Mouse (Mus musculus) frontal cortex, postnatal 14 days (tissue): ENCODE data around the gene Akr1c19.
"Not testable (repeated sequence)": the region's sequence is repeated elsewhere in the genome, so short reads cannot be mapped to it uniquely, and the experiment has no call there.

ENCODE experiments used
- DNase-seq, 2 experiments: peaks; one replicate each; pipeline ENCODE4 v3.0.0; 2022; ENCODE audit warnings: low spot score in 2 of 2

Akr1c19 gene

GRCm38 (mm10) chr13:4228441-4228840 is at the start of gene Akr1c19:
TSS of gene Akr1c19 (plus strand) at chr13:4228700.
- DNase-seq, result no peak

- not testable (repeated sequence) for DNase-seq
Measured at GRCm38 (mm10) chr13:4181321-4181720, 47.2 kb upstream of the Akr1c19 start.

- no peak for DNase-seq
Measured at GRCm38 (mm10) chr13:4183116-4183515, 45.4 kb upstream of the Akr1c19 start.

GRCm38 (mm10) chr13:4186641-4187411 is 41.7 kb upstream of the Akr1c19 start:
- DNase-seq, result not testable (repeated sequence)

GRCm38 (mm10) chr13:4188174-4188573 is 40.3 kb upstream of the Akr1c19 start:
- no peak for DNase-seq

GRCm38 (mm10) chr13:4190904-4191303 is 37.6 kb upstream of the Akr1c19 start, which contains the start of gene Akr1c13:
TSS of gene Akr1c13 (plus strand) at chr13:4191150.
- no peak for DNase-seq

GRCm38 (mm10) chr13:4192511-4192910 is 36.0 kb upstream of the Akr1c19 start:
- DNase-seq, result no peak

- no peak for DNase-seq
Measured at GRCm38 (mm10) chr13:4206147-4206903, 22.2 kb upstream of the Akr1c19 start.

GRCm38 (mm10) chr13:4211560-4212299 is 16.8 kb upstream of the Akr1c19 start:
- DNase-seq, result no peak

GRCm38 (mm10) chr13:4212309-4212708 is 16.2 kb upstream of the Akr1c19 start:
- DNase-seq, result no peak

GRCm38 (mm10) chr13:4215496-4215895 is 13.0 kb upstream of the Akr1c19 start:
- DNase-seq, result not testable (repeated sequence)

- DNase-seq, result no peak
Measured at GRCm38 (mm10) chr13:4230841-4231623, 2.5 kb downstream of the Akr1c19 start.

GRCm38 (mm10) chr13:4233135-4233534 is 4.6 kb downstream of the Akr1c19 start:
- no peak for DNase-seq

GRCm38 (mm10) chr13:4233536-4234172 is 5.2 kb downstream of the Akr1c19 start:
- no peak for DNase-seq

- DNase-seq, result peak in 1 of 2 experiments; percentile 4
Measured at GRCm38 (mm10) chr13:4244861-4245559, 16.5 kb downstream of the Akr1c19 start.

- no peak for DNase-seq
Measured at GRCm38 (mm10) chr13:4249347-4249746, 20.8 kb downstream of the Akr1c19 start.

- DNase-seq, result not testable (repeated sequence)
Measured at GRCm38 (mm10) chr13:4256894-4257293, 28.4 kb downstream of the Akr1c19 start.

- DNase-seq, result no peak
Measured at GRCm38 (mm10) chr13:4257349-4257748, 28.8 kb downstream of the Akr1c19 start.

GRCm38 (mm10) chr13:4264612-4265011 is 36.1 kb downstream of the Akr1c19 start:
- DNase-seq, result no peak

- no peak for DNase-seq
Measured at GRCm38 (mm10) chr13:4265047-4265446, 36.5 kb downstream of the Akr1c19 start.
